Mouse (Mus musculus) T-helper 2 cell (primary cell): ENCODE data around the gene Rccd1.

ENCODE experiments used
- in situ Hi-C: fragments of 300-600 bp; cut with MboI, MseI; formaldehyde crosslinking; loops from one replicate; pipeline ENCODE4 v1.15.1; 2025; ENCODE audit warnings: high pct_unique_total_duplicates

Rccd1 gene

DNA sequence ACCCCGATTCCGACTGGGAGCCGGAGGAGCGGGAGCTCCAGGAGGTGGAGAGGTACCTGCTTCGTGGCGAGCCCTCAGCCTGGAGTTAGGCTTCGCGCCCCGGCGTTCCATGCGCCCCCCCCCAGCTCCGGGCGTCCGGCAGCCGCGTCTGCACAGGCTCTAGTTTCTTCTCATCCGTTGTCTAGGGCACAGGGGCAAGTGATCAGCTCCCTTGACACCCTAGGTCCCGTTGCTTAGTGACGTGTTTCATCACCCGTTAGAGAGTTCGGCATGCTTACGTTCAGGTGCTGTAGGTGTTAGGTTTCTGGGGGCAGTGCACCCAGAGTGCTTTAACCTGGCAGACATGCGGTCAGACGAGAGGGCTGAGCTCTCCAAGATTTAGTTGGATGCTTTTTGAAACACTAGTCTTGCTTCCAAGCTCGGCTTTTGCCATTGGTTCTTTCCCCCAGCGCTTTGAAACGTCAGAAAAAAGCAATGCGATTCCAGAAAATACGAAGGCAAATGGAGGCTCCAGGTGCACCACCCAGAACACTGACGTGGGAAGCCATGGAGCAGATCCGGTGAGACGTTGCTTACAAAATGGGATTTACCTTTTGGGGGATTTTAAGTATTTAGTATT, 62.8 kb downstream of the Rccd1 start:
- in situ Hi-C loops: no loop called here

DNA sequence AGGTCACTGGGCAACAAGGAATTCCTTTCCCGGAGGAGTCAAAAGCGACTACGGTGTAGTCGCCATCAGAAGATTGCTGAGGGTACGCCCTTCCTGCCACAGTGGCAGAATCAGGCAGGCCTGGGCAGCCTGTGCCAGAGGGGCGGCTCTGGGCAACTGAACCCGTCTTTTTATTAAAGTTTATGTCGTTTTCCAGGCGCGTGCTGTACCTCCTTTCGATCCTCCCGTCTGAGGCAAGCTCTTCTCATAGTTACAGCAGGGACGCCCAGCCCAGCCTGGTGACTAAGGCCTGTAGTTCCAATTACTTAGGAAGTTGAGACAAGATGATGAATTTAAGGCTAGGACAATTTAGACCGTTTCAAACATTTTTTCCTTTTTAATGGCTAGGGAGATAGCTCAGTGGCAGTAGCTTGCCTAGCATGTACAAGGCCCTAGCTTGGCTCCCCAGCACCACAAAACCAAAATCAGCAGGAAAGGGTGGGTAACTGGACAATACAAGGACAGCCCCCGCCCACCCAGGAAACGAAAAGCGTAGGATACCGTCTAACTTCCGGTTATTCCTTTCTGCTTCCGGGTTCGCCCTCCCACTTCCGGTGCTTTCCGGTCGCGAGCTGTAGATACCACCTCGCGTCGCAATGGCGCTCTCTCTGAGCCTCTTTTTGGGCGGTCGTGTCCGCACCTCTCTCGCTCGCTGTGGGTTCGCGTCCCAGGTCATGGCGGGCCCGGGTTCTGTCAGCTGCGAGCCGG, 63.5 kb downstream of the Rccd1 start, which contains the start of gene Ngrn:
Gene Ngrn, plus strand, starts transcription at position 591 of the 747 bp plus-strand sequence.
- in situ Hi-C loops: no loop called here

DNA sequence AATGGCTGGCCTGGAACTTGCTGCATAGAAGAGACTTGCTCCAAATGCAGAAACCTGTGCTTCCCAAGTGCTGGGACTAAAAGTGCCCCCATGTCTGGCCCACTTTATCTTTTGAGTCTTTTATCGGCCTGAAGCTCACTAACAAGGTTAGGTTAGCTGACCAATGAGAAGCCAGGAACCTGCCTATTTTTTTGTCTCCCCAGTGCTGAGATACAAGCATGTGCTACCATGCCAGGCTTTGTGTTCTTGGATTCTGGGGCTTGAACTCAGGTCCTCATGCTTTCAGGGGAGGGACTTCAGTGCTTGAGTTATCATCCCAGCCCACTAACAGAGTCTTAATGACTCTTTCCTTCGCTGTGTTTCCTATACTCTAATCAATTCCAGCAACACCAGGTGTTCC, 66.5 kb downstream of the Rccd1 start:
- in situ Hi-C loops: no loop called here

DNA sequence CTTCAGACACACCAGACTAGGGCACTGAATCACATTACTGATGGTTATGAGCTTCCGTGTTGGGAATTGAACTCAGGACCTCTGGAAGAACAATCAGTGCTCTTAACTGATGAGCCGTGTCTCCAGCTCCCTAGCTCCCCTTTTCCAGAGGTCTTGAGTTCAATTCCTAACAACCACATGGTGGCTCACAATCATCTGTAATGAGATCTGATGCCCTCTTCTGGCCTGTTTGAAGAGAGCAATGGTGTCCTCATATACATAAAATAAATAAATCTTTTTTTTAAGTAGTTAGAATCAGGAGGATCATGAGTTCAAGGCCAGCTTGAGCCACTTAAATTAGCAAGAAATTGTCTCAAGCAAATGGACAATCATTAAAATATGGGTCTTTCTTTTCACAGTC, 68.3 kb downstream of the Rccd1 start:
- in situ Hi-C loops: no loop called here

DNA sequence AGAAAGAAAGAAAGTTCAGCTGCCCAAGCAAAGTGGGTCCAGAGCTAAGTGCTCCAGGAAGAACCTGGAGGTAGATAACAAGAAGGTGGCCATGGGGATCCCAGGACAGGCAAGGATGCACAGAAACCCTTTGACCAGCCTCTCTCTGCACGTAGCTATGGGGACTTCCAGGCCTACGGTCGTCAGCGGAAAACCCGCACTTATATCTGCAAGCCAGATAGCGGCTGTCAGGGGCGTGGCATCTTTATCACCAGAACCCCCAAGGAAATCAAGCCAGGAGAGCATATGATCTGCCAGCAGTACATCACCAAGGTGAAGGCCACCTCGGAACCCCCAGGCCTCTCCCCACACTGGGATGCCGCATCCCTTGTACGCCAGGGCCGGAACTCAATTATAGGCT, 71.4 kb downstream of the Rccd1 start:
- in situ Hi-C loops: no loop called here

DNA sequence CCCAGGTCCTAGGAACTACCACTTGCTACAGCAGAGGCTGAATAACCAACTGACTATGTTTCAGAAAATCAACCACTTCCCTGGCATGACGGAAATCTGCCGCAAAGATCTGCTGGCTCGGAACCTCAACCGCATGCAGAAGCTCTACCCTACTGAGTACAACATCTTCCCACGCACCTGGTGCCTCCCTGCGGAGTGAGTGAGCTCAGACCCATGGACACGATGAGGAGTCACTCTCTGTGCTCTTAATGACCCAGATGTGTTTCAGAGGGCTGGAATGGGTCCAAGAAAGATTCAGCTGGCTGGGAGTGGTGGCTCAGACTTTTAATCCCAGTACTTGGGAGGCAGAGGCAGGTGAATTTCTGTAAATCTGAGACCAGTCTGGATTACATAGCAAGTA, 71.8 kb downstream of the Rccd1 start:
- in situ Hi-C loops: no loop called here

DNA sequence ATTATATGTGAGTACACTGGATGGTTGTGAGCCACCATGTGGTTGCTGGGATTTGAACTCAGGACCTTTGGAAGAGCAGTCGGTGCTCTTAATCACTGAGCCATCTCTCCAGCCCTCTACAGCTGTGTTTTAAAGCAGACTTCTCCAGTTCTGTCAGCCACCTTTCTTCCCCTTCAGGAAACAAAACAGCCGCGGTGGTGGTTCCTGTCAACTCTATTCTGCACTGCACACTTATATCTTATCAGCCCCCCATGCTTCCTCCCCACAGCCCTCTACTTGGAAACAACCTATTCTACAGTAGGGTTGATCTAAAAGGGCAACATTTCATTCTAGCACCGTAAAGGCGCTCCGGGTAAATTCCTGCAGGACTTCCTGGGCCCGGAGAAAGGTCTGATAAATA, 77.4 kb downstream of the Rccd1 start:
- in situ Hi-C loops: no loop called here

DNA sequence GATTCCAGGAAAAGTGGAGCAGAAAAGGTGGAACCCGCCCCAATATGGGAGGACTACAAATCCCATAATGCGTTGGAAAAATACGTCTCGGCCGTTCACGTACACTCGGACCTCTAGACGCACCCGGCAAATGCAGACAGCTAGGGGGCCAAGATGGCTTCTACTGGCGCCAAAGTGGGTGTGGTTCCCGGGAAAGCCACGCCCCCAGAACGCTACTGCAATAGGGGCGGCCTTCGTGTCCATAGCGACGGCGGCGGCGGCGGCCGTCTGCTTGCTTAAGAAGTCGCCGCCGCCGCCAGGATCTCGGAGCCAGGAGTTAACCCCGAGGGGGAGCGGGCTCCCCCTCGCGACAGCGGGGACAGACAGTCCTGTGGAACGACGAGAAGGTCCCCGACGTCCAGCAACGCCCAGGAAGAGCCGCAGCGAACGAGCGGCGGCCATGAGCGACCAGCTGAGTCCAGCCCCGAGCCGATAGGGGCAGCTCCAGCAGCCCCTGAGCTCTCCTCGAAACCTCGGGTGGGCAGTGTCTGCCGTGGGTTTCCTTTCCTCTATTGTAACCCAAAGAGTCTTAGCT, 78.0 kb downstream of the Rccd1 start, which contains the start of gene Ttll13:
Gene Ttll13, plus strand, starts transcription at position 229 of the 574 bp plus-strand sequence.
- in situ Hi-C loops: no loop called here

DNA sequence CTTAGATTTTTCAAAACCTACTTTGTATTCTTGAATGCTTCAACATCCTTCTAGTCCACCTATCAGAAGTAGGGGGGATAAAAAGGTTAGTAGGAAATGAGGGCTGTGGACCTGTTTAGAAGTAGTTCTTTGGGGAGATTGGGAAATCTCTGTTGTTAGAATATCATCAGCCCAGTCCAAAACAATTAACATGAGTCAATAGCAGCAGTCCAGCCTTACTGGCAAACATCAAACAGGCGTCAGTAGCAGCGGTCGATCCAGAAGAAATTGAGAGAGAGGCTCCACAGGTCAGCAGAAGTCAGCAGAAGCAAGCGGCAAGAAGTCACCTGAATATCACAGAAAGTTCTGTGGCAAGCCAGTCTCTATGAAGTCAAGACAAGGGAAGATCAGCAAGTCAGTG, 79.4 kb downstream of the Rccd1 start:
- in situ Hi-C loops: no loop called here
